Mouse (Mus musculus): ENCODE data around the gene Arfgef2.

DNA sequence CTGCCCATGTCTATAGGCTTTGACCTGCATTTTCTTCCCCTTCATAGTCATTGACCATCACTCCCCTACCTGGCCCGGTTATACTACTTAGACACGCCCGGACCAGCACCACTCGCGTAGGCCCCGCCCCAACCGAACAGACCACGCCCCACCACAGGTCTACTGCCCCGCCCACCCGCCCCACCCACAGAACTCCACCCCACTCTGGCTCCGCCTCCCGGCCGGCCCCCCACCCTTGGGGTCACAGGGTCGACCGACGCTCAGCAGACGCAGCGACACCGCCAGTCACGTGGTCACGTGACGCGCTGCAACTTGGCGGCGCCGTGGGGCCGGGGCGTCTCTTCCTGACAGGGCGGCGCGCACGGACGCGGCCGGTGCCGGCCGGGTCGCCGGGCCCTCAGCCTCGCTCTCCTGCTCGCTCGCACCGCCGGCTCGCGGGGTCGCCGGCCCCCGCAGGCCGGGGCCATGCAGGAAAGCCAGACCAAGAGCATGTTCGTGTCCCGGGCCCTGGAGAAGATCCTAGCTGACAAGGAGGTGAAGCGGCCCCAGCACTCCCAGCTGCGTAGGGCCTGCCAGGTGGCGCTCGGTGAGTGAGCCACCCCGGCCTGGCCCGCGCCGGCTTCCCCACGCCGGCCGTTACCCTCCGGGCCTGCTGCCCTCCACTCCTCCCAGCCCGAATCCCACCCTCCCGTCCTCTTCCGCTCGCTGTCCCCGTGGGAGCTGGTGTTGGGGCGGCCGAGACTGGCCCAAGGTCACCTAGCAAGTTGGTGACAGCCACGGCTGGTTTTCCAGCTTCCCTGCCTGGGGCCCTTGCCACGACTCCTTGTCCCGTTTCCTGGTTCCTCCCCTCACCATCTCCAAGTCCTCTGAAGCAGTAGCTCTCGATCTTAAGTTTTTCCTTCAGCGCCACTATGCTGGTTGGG, at the start of gene Arfgef2:
- TF ChIP-seq CTCF (conservative IDR thresholded peaks at IDR 0.05 in 1 of 2, IDR thresholded peaks at IDR 0.05 in 1 of 2; ENCODE audit: low read depth in 2 of 2, low read length in 2 of 2) (0 out of 4 replicates have a peak, but pooled peaks of 1 of the 2 experiments have one; percentile 2), POLR2A (IDR thresholded peaks at IDR 0.05; ENCODE audit: low read depth, low read length) (peak; percentile 80), BHLHE40 (IDR thresholded peaks at IDR 0.05; ENCODE audit: low read depth, low read length) (peak; percentile 99), NELFE (IDR thresholded peaks at IDR 0.05; ENCODE audit: low read depth, low read length) (peak; percentile 74), MAX (IDR thresholded peaks at IDR 0.05; ENCODE audit: low read length) (peak; percentile 87), EP300 (IDR thresholded peaks at IDR 0.05; ENCODE audit: low read length) (no peak), UBTF (IDR thresholded peaks at IDR 0.05; ENCODE audit: low read depth, low read length) (no peak), NRF1 (IDR thresholded peaks at IDR 0.05; ENCODE audit: low read depth, low read length) (peak; percentile 43; the same call in 1 of the 2 replicates), POLR2AphosphoS2 (IDR thresholded peaks at IDR 0.05; ENCODE audit: low read depth, low read length) (no peak), KAT2A (IDR thresholded peaks at IDR 0.05; ENCODE audit: insufficient replicate concordance, low read length) (no peak), MAZ (IDR thresholded peaks at IDR 0.05; ENCODE audit: low read depth, low read length) (peak; percentile 83), CHD1 (IDR thresholded peaks at IDR 0.05; ENCODE audit: low read depth, low read length) (no peak), HCFC1 (IDR thresholded peaks at IDR 0.05; ENCODE audit: low read depth, low read length) (peak; percentile 58), TBP (conservative IDR thresholded peaks at IDR 0.05; ENCODE audit: low read depth, low read length) (no peak)
